Mouse (Mus musculus): ENCODE measurements around the gene Yae1d1.

- no peak for TF ChIP-seq CTCF (IDR thresholded peaks at IDR 0.05; ENCODE audit: low read depth)
- no peak for TF ChIP-seq EP300 (IDR thresholded peaks at IDR 0.05; ENCODE audit: low read depth)
Observed at GRCm38 (mm10) chr13:17960613-17961012, 32.5 kb downstream of the Yae1d1 start.

Measured in liver, postnatal 0 days (tissue).